Mouse (Mus musculus): ENCODE measurements around the gene Fkbp4. TPM values are rescaled to one million over a fixed set of nuclear protein-coding genes. Genes with fewer than 3 reads are reported as not detected.
"Not testable (repeated sequence)": the region's sequence is repeated elsewhere in the genome, so short reads cannot be mapped to it uniquely, and the experiment has no call there.

Gene Fkbp4
- total RNA-seq, 2 experiments from 2014 or later = 123 to 132 TPM

DNA sequence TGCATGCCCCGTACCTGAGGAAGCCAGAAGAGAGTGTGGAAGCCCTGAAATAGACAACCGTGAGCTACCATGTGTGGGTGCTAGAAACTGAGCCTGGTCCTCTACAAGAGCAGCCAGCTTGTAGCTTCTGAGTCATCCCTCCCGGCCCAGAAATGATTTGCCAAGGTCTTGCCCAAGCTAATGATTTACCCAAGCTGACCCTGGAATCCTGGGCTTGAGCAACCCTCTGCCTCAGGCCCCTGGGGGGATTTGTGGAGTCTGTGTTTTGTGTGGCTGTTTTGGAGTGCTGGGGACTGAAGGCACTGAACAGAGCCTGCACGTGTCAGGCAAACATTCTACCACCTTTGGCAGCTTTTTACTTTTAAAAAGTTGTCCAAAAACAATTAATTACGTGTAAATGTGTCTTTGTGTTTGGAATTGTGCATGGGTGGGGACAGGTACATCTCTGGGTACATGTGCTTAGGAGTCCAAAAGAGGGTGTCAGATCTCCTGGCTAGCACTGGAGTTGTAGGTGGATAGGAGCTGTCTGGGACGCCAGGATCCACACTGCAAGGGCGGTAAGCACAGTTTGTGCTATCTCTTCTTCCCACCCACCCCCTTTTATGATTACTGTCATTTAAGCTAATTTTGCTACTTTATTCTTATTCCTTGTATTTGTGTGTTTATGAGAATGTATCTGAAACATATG is 40.8 kb downstream of the Fkbp4 start:
- DNase-seq (ENCODE audit: low spot score in 2 of 2) = peak in 1 of 2 experiments; percentile 57

DNA sequence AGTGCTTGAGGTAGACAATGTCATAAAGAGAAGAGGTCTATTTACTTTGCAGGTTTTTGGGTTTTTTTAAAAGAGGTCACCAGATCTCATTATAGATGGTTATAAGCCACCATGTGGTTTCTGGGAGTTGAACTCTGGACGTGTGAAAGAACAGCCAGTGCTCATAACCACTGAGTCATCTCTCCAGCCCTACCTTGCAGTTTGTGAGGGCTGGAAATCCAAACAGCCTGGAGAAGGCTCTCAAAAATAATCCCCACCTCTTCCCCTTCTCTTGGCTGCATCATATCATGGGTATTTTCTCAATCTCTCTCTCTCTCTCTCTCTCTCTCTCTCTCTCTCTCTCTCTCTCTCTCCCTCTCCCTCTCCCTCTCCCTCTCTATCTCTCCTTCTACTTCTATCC is 47.8 kb downstream of the Fkbp4 start:
- DNase-seq (ENCODE audit: low spot score in 2 of 2) = no peak

GRCm38 (mm10) chr6:128389185-128389584 is 49.3 kb downstream of the Fkbp4 start:
- no peak for DNase-seq (ENCODE audit: low spot score in 2 of 2)

DNA sequence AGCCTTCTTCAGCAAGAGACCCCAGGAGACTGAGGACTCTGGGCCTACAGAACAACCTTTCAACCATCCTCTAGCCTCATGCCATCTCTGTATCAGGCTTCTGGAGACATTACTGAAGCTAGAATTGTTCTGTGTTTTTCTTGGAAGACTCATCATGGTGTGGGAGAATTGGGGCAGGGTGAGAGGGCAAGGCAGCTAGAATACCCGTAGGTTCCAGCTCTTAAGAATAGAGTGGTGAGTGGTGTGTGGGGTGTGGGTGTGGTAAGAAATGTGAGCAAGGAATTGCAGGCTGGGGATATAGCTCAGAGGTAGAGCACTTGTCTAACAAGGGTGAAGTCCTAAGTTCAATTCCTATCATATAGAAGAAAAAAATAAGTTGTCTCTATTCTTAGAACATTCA is 53.5 kb downstream of the Fkbp4 start:
- DNase-seq (ENCODE audit: low spot score in 2 of 2) = no peak

- no peak for DNase-seq (ENCODE audit: low spot score in 2 of 2)
Observed at GRCm38 (mm10) chr6:128383752-128384151, 54.7 kb downstream of the Fkbp4 start.

DNA sequence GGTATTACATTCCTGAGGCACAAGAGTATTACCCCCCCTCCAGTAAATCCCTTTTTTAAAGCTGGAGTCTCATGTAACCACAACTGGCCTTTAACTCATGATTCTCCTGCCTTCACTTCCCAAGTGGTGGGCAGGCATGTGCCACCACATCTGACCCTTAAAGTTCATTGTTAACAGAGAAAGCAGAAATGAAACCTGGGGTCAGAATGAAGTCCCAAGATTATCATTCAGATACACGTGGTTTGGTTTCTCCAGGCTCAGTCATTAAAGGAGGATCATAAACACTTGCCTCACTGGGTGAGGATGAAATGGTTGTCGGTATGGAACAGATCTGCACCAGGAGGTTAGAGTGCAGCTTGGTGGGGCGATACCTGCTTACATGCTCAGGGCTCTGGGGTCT is 57.2 kb downstream of the Fkbp4 start:
- no peak for DNase-seq (ENCODE audit: low spot score in 2 of 2)

DNA sequence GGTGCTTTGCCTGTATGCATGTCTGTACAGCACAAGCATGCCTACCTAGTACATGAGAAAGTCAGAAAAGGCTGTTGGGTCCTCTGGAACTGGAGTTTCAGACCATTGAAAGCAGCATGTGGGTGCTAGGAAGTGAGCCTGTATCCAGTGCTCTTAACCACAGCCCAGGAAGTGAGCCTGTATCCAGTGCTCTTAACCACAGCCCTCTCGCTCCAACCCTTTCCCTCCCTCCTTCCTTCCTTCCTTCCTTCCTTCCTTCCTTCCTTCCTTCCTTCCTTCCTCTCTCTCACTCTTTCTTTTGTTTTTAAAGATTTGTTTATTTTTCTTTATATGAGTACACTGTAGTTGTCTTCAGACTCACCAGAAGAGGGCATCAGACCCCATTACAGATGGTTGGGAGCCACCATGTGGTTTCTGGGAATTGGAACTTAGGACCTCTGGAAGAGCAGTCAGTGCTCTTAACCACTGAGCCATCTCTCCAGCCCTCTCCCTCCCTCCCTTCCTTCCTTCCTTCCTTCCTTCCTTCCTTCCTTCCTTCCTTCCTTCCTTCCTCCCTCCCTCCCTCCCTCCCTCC is 57.8 kb downstream of the Fkbp4 start:
- DNase-seq (ENCODE audit: low spot score in 2 of 2) = not testable (repeated sequence)

Other genes with a start within 250 kb of the Fkbp4 start
- 1 to 10 TPM in 1 of 2 experiments, under 1 TPM in 1; 0.97 to 1.5 TPM for gene Tead4, start 137.9 kb downstream of the Fkbp4 start, total RNA-seq (2021)
- gene Tulp3, start 82.8 kb downstream of the Fkbp4 start, total RNA-seq (2021) = 10 to 100 TPM; 19.2 to 21.4 TPM
- 10 to 100 TPM; 21.5 to 23.4 TPM for gene Rhno1, start 75.8 kb downstream of the Fkbp4 start, total RNA-seq (2021)
- gene Foxm1, start 75.7 kb downstream of the Fkbp4 start, total RNA-seq (2021) = 1 to 10 TPM in 1 of 2 experiments, under 1 TPM in 1; 0.84 to 1.3 TPM
- 1 to 10 TPM; 1.9 to 2.7 TPM for gene Tex52, start 63.2 kb downstream of the Fkbp4 start, total RNA-seq (2021)
- not detected for gene Gm44596, start 63.2 kb downstream of the Fkbp4 start, total RNA-seq (2021)
- gene Nrip2, start 39.4 kb downstream of the Fkbp4 start, total RNA-seq (2021) = 10 to 100 TPM; 14.6 to 16.4 TPM
- 10 to 100 TPM; 21.1 to 26.3 TPM for gene Itfg2, start 13.7 kb downstream of the Fkbp4 start, total RNA-seq (2021)
- not detected for gene Pzp, start 88.0 kb upstream of the Fkbp4 start, total RNA-seq (2021)
- 10 to 100 TPM in 1 of 2 experiments, 1 to 10 TPM in 1; 7.2 to 12.3 TPM for gene A2ml1, start 142.9 kb upstream of the Fkbp4 start, total RNA-seq (2021)
- not detected for gene Klrb1a, start 184.9 kb upstream of the Fkbp4 start, total RNA-seq (2021)
- not detected for gene Clec2h, start 223.7 kb upstream of the Fkbp4 start, total RNA-seq (2021)

All from layer of hippocampus, adult 18-20 months (tissue).